Mouse (Mus musculus): ENCODE results near the gene Mybpc2.

- TF ChIP-seq USF1 (IDR thresholded peaks at IDR 0.05; ENCODE audit: low read depth) = no peak
- no peak for TF ChIP-seq CTCF (IDR thresholded peaks at IDR 0.05; ENCODE audit: control insufficient read depth, insufficient read depth, insufficient read length)
- TF ChIP-seq MYOG (IDR thresholded peaks at IDR 0.05; ENCODE audit: control insufficient read depth, extremely low read depth, insufficient read length) = no peak
- no peak for TF ChIP-seq MAX (IDR thresholded peaks at IDR 0.05)
- no peak for TF ChIP-seq CEBPB (IDR thresholded peaks at IDR 0.05; ENCODE audit: low read depth)
- no peak for TF ChIP-seq FOSL1 (IDR thresholded peaks at IDR 0.05; ENCODE audit: insufficient read depth, low read length, poor library complexity, severe bottlenecking)
Measured at GRCm38 (mm10) chr7:44475046-44475614, 49.3 kb downstream of the Mybpc2 start.
